Mouse (Mus musculus): ENCODE results near the gene Qpctl. TPM values are rescaled to one million over a fixed set of nuclear protein-coding genes. Genes with fewer than 3 reads are reported as not detected.

Gene Qpctl
- polyA plus RNA-seq, 1 experiment from 2014 or later = 11.1 TPM

DNA sequence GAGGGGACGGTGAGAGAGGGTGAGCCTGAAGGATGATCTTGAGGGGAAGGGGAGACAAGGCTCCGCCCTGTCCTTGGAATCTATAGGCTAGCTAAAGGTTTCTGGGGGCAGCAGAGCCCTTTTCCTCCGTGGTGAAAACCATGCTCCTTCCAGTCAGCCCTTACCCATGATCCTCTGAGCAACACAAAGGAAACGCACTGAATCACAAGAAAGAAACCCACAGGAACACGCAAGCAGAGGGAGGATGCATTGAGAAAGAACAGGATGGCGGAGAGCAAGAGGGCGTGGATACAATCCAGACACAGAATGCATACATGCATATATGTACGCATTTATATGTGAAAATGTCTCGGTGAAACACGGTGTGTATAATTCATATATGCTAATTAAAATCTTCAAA is 20.4 kb upstream of the Qpctl start:
- WGBS = 52% methylated on average over 10 of the region's 10 CpGs

DNA sequence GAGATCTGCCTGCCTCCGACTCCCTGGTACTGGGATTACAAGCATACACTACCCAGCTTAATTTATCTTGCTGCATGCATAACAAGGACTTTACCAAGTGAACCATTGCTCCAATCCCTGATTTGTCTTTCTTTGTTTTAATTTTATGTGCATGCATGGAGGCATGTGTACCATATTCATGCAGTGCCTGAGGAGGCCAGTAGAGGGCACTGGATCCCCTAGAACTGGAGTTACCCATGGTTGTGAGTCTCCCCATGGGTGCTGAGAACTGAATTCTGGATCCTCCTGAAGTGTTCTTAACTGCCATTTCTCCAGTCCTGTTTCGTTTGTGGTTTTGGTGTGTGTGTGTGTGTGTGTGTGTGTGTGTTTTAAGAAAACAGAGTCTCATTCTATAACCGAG is 17.9 kb upstream of the Qpctl start:
- no peak for ATAC-seq
- no peak overlapping the region for H3K27ac ChIP-seq (ENCODE audit: low read depth, low read length)

More for the DNA sequence above, 20.4 kb upstream of the Qpctl start:
- Histone ChIP-seq H3K9me3 (replicated peaks; ENCODE audit: control insufficient read depth, low read length) (no peaks in the 10 kb centered on the region), H3K4me3 (ENCODE audit: low read depth, low read length) (no peak overlapping the region), H3K27me3 (replicated peaks; ENCODE audit: control insufficient read depth, insufficient read depth, low read length) (peaks cover 5% of the 10 kb centered on the region; the same call in 1 of the 2 replicates), H3K4me1 (ENCODE audit: control insufficient read depth, insufficient read depth, low read length) (peaks cover 16% of the 10 kb centered on the region), H3K27ac (ENCODE audit: low read depth, low read length) (peak overlapping the region; percentile 75; the same call in 1 of the 2 replicates), H3K4me2 (ENCODE audit: low read length) (no peak overlapping the region), H3K9ac (ENCODE audit: low read length) (no peak overlapping the region), H3K36me3 (ENCODE audit: control insufficient read depth, insufficient read depth, low read length) (no peaks in the 10 kb centered on the region)
- ATAC-seq (no peak), DNase-seq (ENCODE audit: low spot score) (no peak)

DNA sequence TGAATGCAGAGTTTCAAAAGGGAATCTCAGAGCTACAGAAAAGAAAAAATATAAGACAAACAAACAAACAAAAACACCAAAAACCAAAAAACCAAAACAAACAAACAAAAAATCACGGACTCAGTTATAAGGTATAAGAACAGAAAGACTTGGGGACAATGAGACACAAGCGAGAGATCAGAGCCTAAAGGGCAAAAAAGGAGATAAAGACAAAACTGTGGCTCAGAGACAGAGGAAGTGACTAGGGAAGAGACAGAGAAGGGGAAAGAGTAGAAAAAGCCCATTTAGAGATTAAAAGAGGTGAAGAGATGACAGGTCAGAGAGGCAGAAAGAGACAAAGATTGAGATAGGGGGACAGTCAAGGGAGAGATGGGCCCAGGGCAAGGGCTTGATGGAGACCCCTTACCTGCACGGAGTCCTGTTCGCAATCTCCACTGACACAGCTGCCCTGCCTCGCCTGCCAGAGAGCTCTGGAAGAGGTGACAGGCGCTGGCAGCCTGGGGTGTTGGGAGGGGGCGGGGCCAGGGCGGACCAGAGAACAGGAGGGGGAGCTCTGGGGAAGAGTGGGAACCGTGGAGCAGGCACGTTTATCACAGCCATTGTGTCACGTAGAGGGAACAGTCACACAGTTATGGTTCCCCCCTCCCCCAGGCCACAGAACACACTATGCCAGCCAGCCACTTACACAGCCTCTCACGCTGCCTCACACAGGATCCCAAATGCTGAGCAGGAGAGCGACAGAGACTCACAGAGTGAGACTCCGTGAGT is 16.7 kb upstream of the Qpctl start, which contains the start of gene Gipr:
Gene Gipr, minus strand, starts transcription at position 472 of the 768 bp plus-strand sequence.
- no peaks in the 10 kb centered on the region for H3K9me3 ChIP-seq (replicated peaks; ENCODE audit: control insufficient read depth, low read length)
- ATAC-seq (peak; percentile 66), DNase-seq (ENCODE audit: low spot score) (peak; percentile 62)
- peak within 1 kb of the TSS; percentile 10 for H3K4me3 ChIP-seq (ENCODE audit: low read depth, low read length)
- WGBS = 12% methylated on average over 14 of the region's 14 CpGs
- H3K4me2 ChIP-seq (ENCODE audit: low read length) = peak within 1 kb of the TSS; percentile 38
- no peaks in the 10 kb centered on the region for H3K36me3 ChIP-seq (ENCODE audit: control insufficient read depth, insufficient read depth, low read length)
- H3K9ac ChIP-seq (ENCODE audit: low read length) = peak within 1 kb of the TSS; percentile 45
- peaks cover 5% of the 10 kb centered on the region; the same call in 1 of the 2 replicates for H3K27me3 ChIP-seq (replicated peaks; ENCODE audit: control insufficient read depth, insufficient read depth, low read length)
- peak within 1 kb of the TSS; percentile 44; the same call in 1 of the 2 replicates for H3K27ac ChIP-seq (ENCODE audit: low read depth, low read length)
- H3K4me1 ChIP-seq (ENCODE audit: control insufficient read depth, insufficient read depth, low read length) = peaks cover 7% of the 10 kb centered on the region

More for the DNA sequence above, 17.9 kb upstream of the Qpctl start:
- H3K9ac ChIP-seq (ENCODE audit: low read length) = no peak overlapping the region
- peaks cover 5% of the 10 kb centered on the region; the same call in 1 of the 2 replicates for H3K27me3 ChIP-seq (replicated peaks; ENCODE audit: control insufficient read depth, insufficient read depth, low read length)
- no peaks in the 10 kb centered on the region for H3K9me3 ChIP-seq (replicated peaks; ENCODE audit: control insufficient read depth, low read length)
- no peaks in the 10 kb centered on the region for H3K36me3 ChIP-seq (ENCODE audit: control insufficient read depth, insufficient read depth, low read length)
- H3K4me2 ChIP-seq (ENCODE audit: low read length) = no peak overlapping the region
- WGBS = 92% methylated on average over 3 of the region's 3 CpGs
- peaks cover 9% of the 10 kb centered on the region for H3K4me1 ChIP-seq (ENCODE audit: control insufficient read depth, insufficient read depth, low read length)
- no peak overlapping the region for H3K4me3 ChIP-seq (ENCODE audit: low read depth, low read length)
- DNase-seq (ENCODE audit: low spot score) = no peak

DNA sequence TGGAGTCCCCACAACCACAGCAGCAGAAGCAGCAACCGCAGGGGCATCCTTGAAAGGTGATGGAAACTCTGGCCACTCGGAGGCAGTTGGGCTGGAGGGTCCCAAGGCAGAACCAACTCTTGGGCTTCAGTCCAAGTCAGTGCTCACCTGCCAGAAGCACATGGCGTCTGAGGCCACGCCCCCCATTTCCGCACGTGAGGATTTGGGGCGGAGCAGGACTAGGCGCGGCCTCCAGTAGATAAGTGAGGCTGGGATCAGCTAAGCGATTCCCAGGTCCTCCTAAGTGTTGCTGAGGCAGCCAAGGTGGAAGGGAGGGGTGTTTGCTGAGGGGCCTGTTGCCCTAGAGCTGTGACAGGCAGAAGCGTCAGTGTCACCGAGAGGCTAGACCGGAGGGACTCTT is 15.9 kb upstream of the Qpctl start:
- H3K27me3 ChIP-seq (replicated peaks; ENCODE audit: control insufficient read depth, insufficient read depth, low read length) = peaks cover 5% of the 10 kb centered on the region; the same call in 1 of the 2 replicates
- H3K4me2 ChIP-seq (ENCODE audit: low read length) = peak overlapping the region; percentile 38
- ATAC-seq (no peak), DNase-seq (ENCODE audit: low spot score) (peak; percentile 37)
- no peaks in the 10 kb centered on the region for H3K36me3 ChIP-seq (ENCODE audit: control insufficient read depth, insufficient read depth, low read length)
- H3K9ac ChIP-seq (ENCODE audit: low read length) = no peak overlapping the region
- peak overlapping the region; percentile 4; the same call in 1 of the 2 replicates for H3K4me3 ChIP-seq (ENCODE audit: low read depth, low read length)
- 3% methylated on average over 13 of the region's 13 CpGs for WGBS
- H3K9me3 ChIP-seq (replicated peaks; ENCODE audit: control insufficient read depth, low read length) = no peaks in the 10 kb centered on the region
- H3K4me1 ChIP-seq (ENCODE audit: control insufficient read depth, insufficient read depth, low read length) = peaks cover 8% of the 10 kb centered on the region
- H3K27ac ChIP-seq (ENCODE audit: low read depth, low read length) = no peak overlapping the region

DNA sequence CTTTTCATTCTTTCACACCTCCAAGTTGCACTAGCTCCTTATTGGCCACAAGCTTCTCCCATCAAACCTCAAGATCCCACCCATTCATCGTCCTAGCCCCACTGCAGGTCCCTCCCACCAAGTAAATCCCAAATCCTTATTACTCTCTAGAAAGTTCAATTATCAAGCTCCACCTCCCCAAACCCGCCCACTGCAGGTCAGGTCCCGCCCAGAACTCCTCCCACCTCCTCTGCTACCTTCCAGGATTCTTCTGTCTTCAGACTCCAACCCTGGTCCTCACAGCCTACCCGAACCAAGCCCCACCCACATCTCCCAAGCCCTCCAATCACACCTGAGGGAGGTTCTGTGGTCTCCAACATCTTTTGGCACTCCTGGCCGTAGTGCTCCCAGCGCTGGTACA is 15.1 kb upstream of the Qpctl start:
- H3K27me3 ChIP-seq (replicated peaks; ENCODE audit: control insufficient read depth, insufficient read depth, low read length) = peaks cover 11% of the 10 kb centered on the region; the same call in 1 of the 2 replicates
- ATAC-seq = peak; percentile 29; the same call in 1 of the 2 replicates
- no peak overlapping the region for H3K4me3 ChIP-seq (ENCODE audit: low read depth, low read length)
- peak; percentile 22 for DNase-seq (ENCODE audit: low spot score)
- 2% methylated on average over 6 of the region's 6 CpGs for WGBS
- H3K4me1 ChIP-seq (ENCODE audit: control insufficient read depth, insufficient read depth, low read length) = peaks cover 15% of the 10 kb centered on the region
- H3K9me3 ChIP-seq (replicated peaks; ENCODE audit: control insufficient read depth, low read length) = no peaks in the 10 kb centered on the region
- no peak overlapping the region for H3K27ac ChIP-seq (ENCODE audit: low read depth, low read length)
- H3K36me3 ChIP-seq (ENCODE audit: control insufficient read depth, insufficient read depth, low read length) = no peaks in the 10 kb centered on the region
- no peak overlapping the region for H3K9ac ChIP-seq (ENCODE audit: low read length)
- H3K4me2 ChIP-seq (ENCODE audit: low read length) = peak overlapping the region; percentile 38; the same call in 1 of the 2 replicates

DNA sequence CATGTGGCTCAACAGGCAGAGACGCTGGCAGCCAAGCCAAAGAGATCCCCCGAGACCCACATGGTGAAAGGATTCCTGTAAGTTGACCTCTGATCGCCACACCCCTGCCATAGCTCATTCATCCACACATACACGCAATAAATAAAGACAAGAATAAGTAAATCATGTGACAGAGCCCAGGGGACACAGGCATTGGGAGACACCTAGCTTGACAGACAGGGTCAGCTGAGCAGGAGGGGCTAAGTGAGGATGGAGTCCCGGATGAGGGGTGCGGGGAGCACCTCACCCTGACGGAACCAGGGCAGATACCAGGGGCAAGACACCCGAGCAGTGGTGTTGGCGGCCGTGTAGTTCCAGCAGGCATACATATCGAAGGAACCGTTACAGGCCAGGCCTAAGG is 14.7 kb upstream of the Qpctl start:
- no peak overlapping the region for H3K27ac ChIP-seq (ENCODE audit: low read depth, low read length)
- peak overlapping the region; percentile 38; the same call in 1 of the 2 replicates for H3K4me2 ChIP-seq (ENCODE audit: low read length)
- peaks cover 12% of the 10 kb centered on the region; the same call in 1 of the 2 replicates for H3K27me3 ChIP-seq (replicated peaks; ENCODE audit: control insufficient read depth, insufficient read depth, low read length)
- WGBS = 35% methylated on average over 12 of the region's 12 CpGs
- DNase-seq (ENCODE audit: low spot score) (no peak), ATAC-seq (no peak)
- no peak overlapping the region for H3K4me3 ChIP-seq (ENCODE audit: low read depth, low read length)
- no peaks in the 10 kb centered on the region for H3K36me3 ChIP-seq (ENCODE audit: control insufficient read depth, insufficient read depth, low read length)
- peaks cover 15% of the 10 kb centered on the region for H3K4me1 ChIP-seq (ENCODE audit: control insufficient read depth, insufficient read depth, low read length)
- H3K9ac ChIP-seq (ENCODE audit: low read length) = no peak overlapping the region
- H3K9me3 ChIP-seq (replicated peaks; ENCODE audit: control insufficient read depth, low read length) = no peaks in the 10 kb centered on the region

DNA sequence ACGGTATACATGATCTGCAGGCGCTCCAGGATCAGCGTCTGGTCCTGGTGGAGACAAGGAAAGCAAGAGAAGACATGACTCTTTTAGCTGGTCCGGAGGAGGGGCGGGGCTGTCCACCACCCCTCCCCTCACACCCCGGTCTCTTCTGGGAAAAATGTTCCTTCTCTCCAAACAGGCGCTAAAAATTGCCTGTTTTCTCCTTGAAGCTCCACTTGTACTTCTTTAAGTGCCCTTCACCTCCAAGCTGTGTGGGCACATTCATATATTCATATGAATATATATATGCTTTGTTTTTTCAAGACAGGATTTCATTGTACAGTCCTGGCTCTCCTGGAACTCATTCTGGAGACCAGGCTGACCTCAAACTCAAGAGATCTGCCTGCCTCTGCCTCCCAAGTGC is 13.8 kb upstream of the Qpctl start:
- no peak overlapping the region for H3K4me3 ChIP-seq (ENCODE audit: low read depth, low read length)
- peaks cover 12% of the 10 kb centered on the region; the same call in 1 of the 2 replicates for H3K27me3 ChIP-seq (replicated peaks; ENCODE audit: control insufficient read depth, insufficient read depth, low read length)
- H3K27ac ChIP-seq (ENCODE audit: low read depth, low read length) = no peak overlapping the region
- H3K9ac ChIP-seq (ENCODE audit: low read length) = no peak overlapping the region
- no peaks in the 10 kb centered on the region for H3K36me3 ChIP-seq (ENCODE audit: control insufficient read depth, insufficient read depth, low read length)
- H3K4me2 ChIP-seq (ENCODE audit: low read length) = no peak overlapping the region
- DNase-seq (ENCODE audit: low spot score) = no peak
- 83% methylated on average over 7 of the region's 7 CpGs for WGBS
- peaks cover 15% of the 10 kb centered on the region for H3K4me1 ChIP-seq (ENCODE audit: control insufficient read depth, insufficient read depth, low read length)
- H3K9me3 ChIP-seq (replicated peaks; ENCODE audit: control insufficient read depth, low read length) = no peaks in the 10 kb centered on the region
- no peak for ATAC-seq

DNA sequence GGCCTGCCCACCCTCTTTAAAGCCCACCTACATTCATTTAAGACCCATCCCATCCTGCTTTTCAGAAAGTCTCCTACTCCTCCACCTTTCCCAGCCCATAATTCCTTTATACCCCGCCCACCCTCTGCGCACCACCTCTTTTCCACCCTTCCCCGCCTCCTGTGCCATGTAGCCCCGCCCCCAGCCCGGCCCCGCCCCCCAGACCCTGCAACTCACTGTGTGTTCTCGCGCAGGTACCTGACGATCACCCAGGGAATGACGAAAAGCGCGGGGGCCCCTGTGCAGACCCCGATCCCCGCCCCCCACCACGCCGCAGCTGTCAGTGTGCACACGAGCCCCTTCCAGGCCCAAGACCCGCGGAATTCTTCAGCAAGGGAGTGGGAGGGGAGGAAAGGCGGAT is 11.0 kb upstream of the Qpctl start:
- under 1% methylated on average over 19 of the region's 20 CpGs for WGBS
- peak; percentile 42 for DNase-seq (ENCODE audit: low spot score)

More for the DNA sequence above, 11.0 kb upstream of the Qpctl start:
- H3K4me2 ChIP-seq (ENCODE audit: low read length) = peak overlapping the region; percentile 55
- peaks cover 8% of the 10 kb centered on the region; the same call in 1 of the 2 replicates for H3K27me3 ChIP-seq (replicated peaks; ENCODE audit: control insufficient read depth, insufficient read depth, low read length)
- peak overlapping the region; percentile 22 for H3K4me3 ChIP-seq (ENCODE audit: low read depth, low read length)
- no peaks in the 10 kb centered on the region for H3K9me3 ChIP-seq (replicated peaks; ENCODE audit: control insufficient read depth, low read length)
- peaks cover 1% of the 10 kb centered on the region; the same call in 1 of the 2 replicates for H3K36me3 ChIP-seq (ENCODE audit: control insufficient read depth, insufficient read depth, low read length)
- peak; percentile 43 for ATAC-seq
- peaks cover 10% of the 10 kb centered on the region; the same call in 1 of the 2 replicates for H3K4me1 ChIP-seq (ENCODE audit: control insufficient read depth, insufficient read depth, low read length)
- H3K9ac ChIP-seq (ENCODE audit: low read length) = peak overlapping the region; percentile 45; the same call in 1 of the 2 replicates
- no peak overlapping the region for H3K27ac ChIP-seq (ENCODE audit: low read depth, low read length)
